Mouse (Mus musculus): ENCODE measurements around the gene Tmem186.

Tmem186 gene

GRCm38 (mm10) chr16:8637217-8638051 lies at the start of gene Tmem186, which contains the start of gene Pmm2:
Tmem186 (minus strand) TSS chr16:8637712.
Pmm2 (plus strand) TSS chr16:8637674.
- DNase-seq = peak; percentile 87

DNA sequence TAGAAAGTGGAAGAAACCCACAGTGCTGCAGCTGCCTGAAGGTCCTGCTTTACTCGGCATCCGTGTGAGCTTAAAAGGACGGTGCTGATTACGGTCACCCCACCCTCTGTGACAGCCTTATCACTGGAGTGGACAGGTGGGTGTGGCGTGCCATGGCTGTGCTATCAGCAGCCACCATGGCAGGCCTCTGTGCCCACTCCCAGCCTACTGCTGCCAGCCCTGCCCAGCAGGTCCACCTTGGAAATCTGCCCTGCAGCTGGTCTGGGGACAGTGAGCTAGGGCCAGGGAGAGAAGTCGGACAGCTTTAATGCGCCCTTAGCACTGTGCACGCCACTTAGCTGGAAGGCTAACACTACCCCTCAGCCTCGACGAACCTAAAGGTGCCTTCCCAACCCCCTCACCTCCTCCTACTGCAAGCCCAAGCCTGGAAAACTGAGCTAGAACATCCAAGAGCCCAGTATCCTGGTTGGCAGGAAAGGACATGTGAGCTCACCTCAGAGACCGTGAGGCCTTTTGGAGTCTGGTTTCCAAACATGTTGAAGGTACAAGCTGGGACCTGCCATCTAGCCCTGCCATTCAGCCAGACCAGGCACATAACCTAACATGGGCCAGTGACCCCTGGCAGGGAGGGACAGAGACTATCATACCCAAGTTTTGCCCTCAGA lies 49.5 kb upstream of the Tmem186 start:
- no peak for DNase-seq

DNA sequence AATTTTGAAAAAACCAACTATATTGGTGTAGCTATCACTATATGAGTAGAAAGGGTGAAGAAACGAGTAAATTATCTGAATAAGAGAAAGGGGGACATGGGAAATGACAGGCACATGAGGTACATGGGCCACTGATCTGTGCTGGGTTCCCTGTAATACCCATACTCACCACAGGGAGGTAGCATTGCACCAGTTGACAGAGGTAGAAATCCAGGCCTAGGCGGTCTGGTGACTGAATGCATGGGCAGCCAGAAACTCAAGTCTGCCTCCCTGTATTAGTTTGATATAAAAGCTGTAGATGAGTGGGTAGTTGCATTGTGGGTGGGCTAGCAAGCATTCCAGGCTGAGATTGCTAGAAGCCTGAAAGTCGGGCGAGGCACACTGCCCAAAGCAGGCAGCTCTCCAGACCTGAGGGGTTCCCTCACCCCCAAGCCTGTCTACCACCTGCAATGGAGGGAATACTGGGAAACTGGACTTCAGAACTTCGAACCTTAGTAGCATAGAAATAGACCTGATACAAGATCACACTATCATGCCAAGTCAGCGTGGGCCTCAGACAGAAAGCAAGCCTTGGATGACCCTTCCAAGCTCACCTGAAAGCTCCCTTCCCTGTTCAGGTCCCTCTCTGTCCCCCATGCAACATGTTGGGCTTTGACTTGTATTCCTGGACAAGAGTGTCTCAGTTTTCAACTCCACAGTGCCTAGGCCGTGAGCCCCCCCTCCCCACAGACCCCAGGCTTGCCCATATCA lies 48.8 kb upstream of the Tmem186 start:
- DNase-seq = peak; percentile 69

DNA sequence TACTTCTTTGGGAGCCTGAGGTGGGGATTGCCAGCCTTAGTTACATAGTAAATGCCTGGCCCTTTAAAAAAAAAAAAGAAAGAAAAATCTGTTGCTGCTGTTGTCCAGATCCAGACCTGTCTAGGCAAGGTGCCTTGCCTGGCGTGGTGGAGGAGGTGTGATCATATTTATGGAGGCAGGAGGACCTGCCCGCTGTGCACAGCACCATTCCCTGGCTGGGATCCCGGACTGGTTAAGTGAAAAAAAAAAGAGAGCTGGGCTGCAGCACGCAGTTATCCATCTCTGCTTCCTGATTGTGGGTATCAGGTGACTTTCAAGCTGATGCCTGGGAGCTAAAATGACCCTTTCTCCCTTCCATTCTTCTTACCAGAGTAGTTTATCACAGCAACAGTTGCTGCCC lies 47.6 kb upstream of the Tmem186 start:
- DNase-seq = no peak

DNA sequence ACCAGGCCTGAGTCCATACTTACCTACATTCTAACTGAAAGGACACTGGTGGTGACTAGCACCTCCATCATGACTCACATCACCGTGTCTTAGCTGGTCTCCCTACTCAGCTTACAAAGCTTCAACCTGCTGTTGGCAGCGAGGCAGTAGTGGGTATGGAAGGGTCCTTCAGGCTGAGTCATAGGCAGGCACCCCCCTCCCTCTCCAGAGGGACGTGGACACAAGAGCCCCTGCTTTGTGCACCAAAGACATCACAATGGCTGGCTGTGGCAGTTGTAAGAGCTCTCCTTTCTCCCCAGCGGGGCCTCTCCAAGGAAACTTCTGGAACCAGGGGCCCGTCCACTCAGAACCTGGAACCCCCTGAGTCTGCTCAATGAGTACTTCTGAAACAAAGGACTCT lies 43.0 kb upstream of the Tmem186 start, which contains the start of gene Gm5767:
TSS of gene Gm5767 (plus strand) at position 301 of the 400 bp plus-strand sequence.
- DNase-seq = no peak

DNA sequence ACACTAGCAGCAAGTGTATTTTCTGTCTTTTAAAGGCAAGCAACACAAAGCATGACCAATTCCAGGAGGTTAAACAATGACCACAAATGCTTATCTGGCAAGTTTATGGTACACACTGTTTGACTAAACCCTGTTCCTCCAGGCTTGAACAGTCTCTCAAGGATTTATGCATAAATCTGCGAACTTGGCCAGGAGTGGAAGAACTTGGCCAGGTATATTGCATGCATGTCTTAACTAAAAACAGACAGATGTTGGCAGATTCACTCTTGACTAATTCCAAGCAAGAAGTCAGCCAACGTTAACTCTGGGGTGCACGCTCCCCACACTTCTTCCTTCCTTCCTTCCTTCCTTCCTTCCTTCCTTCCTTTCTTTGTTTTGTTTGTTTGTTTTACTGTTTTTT lies 42.3 kb upstream of the Tmem186 start:
- no peak for DNase-seq

DNA sequence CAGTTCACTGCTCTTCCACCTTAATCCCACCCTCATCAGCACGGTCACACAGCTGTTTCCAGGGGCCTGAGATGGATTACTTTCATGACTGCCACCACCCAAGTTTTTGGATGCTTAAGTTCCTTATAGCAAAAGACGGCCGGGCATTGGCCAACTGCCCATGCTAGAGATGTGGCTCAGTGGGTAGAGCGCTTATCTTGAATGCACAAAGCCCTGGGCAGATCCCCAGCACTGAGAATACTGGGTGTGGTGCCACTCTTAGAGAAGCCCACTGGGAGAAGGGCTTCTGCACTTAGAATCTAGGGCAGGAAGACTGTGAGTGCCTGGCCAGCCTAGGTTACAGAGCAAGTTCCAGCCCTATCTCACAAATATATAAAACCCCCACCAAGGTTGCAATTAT lies 41.2 kb upstream of the Tmem186 start:
- no peak for DNase-seq

- no peak for DNase-seq
Observed at GRCm38 (mm10) chr16:8678035-8678434, 40.5 kb upstream of the Tmem186 start.

- no peak for DNase-seq
Observed at GRCm38 (mm10) chr16:8676800-8677199, 39.3 kb upstream of the Tmem186 start.

GRCm38 (mm10) chr16:8676228-8676627 lies 38.7 kb upstream of the Tmem186 start:
- DNase-seq = no peak

DNA sequence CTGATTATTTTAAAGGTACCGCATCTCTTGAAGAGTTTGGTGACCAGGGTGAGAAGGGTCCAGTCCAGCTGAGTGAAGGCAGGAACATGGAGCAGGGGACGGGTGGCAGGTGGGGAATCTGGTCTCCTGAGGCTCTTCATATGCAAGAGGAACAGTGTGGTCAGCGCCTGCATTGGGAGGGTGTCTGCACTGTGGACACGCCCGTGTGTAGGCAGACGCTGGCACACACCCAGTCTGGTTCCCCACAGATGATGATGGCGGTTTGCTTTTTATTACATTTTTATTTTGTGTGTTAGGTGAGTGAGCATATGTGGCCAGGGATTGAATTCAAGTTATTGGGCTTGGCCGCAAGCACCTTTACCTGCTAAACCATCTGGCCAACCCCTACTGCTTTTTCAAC lies 38.0 kb upstream of the Tmem186 start:
- DNase-seq = no peak

GRCm38 (mm10) chr16:8674165-8674564 lies 36.7 kb upstream of the Tmem186 start:
- no peak for DNase-seq

DNA sequence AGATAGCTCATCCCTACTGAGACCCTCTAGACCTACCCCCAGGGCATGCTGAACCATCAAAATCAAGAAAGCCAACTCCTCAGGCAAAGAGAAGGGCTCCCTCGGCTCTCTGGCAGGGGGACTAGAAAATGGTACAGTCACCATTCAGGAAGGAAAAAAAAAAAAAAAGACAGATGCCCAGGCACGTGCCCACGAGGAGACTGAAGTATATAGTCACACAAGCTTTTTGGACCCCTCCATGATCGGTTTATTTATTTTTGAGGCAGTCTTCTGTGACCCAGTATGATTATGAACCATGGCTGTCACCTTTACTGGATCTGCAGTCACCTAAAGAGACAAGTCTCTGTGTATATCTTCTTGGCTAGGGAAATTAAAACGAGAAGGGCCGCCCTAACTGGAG lies 35.8 kb upstream of the Tmem186 start:
- DNase-seq = no peak

- no peak for DNase-seq
Observed at GRCm38 (mm10) chr16:8672811-8673210, 35.3 kb upstream of the Tmem186 start.

DNA sequence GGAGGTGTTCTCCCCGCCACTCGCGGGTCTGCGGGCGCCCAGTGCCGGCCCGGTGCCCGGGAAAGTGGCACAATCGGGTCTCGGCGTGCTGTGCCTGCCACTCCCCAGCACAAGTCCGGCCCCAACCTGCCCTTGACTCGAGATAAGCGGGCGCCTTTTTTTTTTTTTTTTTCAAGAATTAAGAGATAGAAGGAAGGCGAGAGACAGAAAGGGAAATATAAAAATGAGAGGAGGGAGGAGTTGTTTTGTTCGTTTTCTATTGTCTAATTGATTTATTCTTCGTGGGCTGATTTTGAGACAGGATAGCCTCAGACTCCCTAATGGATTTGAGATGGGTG lies 34.8 kb upstream of the Tmem186 start:
- no peak for DNase-seq

DNA sequence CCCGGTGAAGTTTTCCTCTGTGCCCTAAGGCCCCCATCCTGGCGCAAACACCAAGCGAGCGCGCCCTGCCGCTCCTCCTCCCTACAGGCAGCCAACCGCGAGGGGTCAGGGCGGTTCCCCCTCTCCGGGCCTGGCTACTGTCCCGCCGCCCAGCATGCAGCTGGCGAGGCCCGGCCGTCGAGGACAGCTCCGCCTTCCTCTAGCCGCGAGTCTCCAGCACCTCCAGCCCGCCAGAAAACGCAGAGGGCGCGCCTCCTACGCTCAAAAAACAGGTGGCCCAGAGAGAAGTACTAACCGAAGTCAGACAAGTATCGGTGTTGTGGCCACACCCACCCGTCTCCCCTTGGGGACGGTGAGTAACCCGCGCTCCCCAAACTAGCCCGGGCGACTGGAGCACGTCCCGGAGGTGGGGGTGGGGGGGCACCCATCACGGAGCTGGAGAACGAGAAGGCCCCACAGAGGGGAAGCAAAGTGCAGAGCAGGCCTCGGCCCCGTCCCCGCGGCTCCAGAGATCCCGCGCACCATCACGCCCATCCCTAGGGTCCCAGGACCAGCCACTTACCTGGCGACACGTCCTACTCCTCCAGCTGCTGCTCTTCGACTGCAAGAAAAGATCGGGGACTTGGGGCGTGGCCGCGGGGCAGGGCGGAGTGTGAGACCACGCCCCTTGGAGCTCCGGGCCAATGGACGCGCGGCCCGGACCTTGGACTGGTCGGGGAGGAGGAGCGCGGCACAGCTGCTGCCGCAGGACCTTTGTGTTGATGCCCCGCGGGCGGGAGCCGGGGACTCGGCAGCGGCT lies 34.2 kb upstream of the Tmem186 start, which contains the start of gene Carhsp1:
TSS of gene Carhsp1 (minus strand) at position 605 of the 799 bp plus-strand sequence.
- peak; percentile 74 for DNase-seq

- DNase-seq = no peak
Observed at GRCm38 (mm10) chr16:8670041-8671035, 32.8 kb upstream of the Tmem186 start.

- DNase-seq = no peak
Observed at GRCm38 (mm10) chr16:8669432-8669831, 31.9 kb upstream of the Tmem186 start.

DNA sequence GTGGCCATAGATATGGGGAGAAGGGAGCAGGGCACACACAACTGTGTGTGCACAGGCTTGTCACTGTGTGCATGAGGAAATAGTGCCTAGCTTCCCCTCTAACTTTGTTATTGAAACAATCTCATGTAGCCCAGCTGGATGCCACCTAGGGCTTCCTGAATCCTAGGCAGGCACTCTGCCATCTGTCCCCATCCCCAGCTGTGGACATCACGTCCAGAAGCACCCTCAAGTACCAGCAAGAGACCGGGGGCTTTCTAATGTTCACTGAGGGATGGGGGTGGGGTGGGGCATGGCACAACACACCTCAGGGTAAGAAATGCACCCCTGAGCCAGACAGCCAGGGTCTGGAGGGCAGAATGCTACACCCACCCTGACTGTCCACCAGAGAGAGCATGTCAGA lies 30.9 kb upstream of the Tmem186 start:
- no peak for DNase-seq

DNA sequence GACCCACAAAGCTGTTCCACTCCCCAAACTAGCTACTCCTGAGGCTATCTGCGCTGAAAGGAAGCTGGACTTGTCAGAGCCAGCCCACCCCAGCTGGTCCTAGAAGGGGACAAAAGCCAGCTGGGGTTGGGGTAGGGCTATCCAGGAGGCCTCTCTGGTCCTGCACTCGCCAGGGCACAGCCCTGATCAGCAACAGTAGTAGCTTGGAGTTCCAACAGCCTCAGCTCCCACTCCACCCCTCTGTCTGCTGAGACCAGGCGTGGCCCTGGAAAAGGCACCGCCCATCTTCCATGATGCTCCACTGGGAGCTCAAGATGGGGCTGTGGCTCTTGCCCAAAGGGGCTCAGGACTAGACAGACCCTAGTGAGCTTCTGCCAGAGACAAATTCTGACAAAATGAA lies 30.3 kb upstream of the Tmem186 start:
- DNase-seq = no peak

- DNase-seq = no peak
Observed at GRCm38 (mm10) chr16:8667261-8667660, 29.7 kb upstream of the Tmem186 start.
